Mouse (Mus musculus): ENCODE data around the gene Scn7a. TPM values are rescaled to one million over a fixed set of nuclear protein-coding genes. Genes with fewer than 3 reads are reported as not detected.

Gene Scn7a
- 0.14 and 0.25 TPM in 2 replicates for polyA plus RNA-seq (2012; rRNA removed; ENCODE audit: low replicate concordance)

GRCm38 (mm10) chr2:66784765-66785164, at the start of gene Scn7a:
Gene Scn7a (minus strand): TSS chr2:66784914.

GRCm38 (mm10) chr2:66634580-66635359, 149.9 kb downstream of the Scn7a start, which contains the start of gene Scn9a:
Gene Scn9a (minus strand): TSS chr2:66634962.

Other genes starting within 250 kb of the Scn7a start
- not detected in 2 replicates for gene Scn9a, start 150.0 kb downstream of the Scn7a start, polyA plus RNA-seq (2012; rRNA removed; ENCODE audit: low replicate concordance)